Mouse (Mus musculus): ENCODE results near the gene Mc1r.
A peak's percentile ranks its signal among the peaks of the same experiment; 100 is the strongest.

The Mc1r gene

DNA sequence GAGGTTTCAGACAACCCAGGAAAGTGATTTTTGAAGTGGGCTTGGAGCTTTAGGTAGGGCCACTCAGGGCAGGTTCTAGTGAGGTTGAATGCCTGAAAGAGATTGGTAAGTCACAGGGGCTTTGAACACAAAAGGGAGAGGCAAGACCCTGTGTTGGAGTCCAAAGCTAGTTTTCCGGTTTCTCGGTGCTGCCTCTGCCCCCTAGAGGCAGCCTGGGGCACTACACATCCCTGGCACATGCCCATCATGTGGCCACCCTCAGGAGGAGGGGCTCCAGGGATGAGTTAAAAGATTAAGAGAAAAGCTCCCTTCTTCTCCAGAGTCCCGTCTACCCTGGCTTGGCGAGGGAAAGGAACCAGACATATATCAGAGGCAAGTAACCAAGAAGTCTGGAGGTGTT is at the start of gene Mc1r:
TSS of gene Mc1r (plus strand) at position 322 of the 400 bp plus-strand sequence.
- peak; percentile 63 for DNase-seq (ENCODE audit: low read depth, low spot score)

DNA sequence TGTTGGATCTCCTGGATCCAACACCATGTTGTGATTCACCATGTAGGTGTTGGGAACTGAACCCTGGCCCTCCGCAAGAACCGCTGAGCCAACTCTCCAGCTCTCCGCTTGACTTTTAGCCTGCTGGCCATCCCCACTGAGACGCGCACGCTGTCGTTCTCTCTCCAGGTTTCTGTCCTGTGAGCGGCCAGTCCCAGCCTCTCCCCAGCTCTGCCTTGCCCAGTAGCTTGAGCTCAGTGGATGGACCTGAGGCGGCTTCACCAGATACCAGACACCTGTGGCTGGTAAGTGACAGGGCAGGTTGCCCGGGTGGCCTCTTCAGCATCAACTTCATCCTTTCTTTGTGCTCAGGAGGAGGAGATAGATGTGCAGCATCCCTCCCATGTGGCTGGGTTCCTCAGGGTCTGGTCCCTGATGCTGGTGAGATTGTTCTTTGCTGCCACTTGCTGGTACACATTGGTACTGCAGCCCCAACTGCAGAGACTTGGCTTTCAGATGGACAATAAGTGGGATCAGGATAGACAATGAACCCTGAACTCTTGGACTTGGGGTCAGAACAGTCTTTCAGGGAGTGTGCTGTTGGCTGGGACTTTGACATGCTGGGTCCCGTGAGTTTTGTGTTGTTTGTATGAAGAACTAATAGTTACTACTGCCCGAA is 45.7 kb upstream of the Mc1r start:
- DNase-seq (ENCODE audit: low read depth, low spot score): peak; percentile 59

DNA sequence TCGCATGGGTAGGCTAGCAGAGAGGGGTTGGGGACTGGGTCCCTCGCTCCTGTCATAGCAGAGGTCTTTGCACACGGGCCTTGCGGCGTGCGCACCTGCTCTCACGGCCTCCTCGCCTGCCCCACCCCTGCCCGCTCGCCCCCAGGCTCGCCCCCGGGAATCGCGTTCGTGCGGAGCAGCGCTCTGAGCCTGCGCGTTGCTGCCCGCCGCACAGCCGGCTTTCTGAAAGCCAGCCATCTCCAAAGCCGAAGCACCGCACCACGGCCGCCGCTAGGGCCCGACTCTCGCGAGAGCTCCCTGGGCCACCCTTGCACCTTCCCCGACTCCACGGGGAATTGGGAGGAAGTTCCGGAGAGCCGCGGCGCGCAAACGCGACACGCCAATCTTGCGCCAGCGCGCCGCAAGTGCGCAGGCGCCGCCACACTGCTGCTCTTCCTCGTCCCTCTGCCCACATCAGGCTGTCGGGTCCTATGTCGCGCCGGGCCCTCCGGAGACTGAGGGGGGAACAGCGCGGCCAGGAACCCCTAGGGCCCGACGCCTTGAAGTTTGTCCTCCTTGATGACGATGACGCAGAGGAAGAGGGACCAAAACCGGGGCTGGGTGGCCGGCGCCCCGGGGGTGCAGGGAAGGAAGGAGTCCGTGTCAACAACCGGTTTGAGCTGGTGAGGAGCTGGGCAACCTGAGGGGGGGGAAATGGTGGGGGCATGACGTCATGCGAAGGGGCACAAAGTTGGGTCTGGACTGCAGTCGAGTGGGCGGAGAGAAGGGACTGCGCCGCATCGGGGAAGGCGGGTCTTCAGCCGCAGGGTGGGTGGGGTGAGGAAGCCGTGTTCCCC is 33.3 kb upstream of the Mc1r start, which contains the start of gene Tcf25:
TSS of gene Tcf25 (plus strand) at position 351 of the 836 bp plus-strand sequence.
- DNase-seq (ENCODE audit: low read depth, low spot score): peak; percentile 83

DNA sequence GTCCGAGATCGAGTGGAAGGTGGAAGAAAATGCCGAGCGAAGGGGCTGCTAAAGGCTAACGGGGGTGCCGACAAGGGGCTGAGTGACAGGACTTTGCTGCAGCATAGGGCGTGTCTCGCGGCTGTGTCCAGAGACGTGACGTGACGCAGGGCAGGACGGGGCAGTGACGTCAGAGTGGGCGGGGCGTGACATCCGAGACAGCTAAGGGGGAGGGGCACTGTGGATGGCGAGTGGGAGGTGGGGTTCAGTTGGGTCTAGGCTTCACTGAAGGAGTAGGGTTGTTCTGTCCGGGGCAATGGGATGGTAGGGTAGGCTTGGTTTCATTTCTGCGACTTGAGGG is 32.7 kb upstream of the Mc1r start:
- peak; percentile 82 for DNase-seq (ENCODE audit: low read depth, low spot score)

DNA sequence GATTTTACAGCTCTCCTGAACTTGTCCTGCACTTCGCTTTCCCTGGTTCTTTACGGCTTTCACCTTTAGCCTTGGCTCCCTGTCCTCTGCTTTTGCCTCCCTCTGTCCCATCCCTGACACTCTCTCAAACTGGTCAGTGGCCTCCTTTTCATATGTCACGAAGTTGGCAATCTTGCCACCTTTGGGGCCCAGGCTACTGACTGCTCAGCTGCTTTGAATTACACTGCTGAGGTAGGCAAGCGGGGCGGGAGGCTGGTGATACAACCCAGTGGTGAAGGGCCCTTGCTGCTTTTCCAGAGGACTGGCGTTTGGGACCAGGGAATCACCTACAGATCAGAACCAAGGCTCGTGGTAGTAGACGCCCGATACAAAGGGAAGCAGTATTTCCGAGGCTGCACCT is 31.2 kb upstream of the Mc1r start:
- no peak for DNase-seq (ENCODE audit: low read depth, low spot score)

DNA sequence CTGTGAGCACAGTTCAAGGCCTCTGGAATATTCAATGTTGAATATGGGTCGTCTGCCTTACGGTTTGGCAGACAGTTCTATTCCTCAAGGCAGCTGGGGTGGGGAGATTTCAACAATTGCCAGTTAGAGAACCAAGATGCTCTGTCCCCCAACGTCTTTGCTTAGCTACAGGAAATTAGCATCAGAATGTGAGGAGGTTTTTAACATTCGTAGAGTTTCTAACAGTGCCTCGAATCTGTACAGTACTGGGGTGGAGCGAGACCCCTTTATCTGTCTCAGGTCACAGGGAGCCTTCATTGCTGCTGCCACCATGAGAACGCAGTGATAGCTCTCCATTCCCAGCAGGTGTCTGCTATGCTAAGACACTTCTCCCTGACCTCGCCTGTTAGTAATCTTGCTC is 30.8 kb upstream of the Mc1r start:
- DNase-seq (ENCODE audit: low read depth, low spot score): no peak

DNA sequence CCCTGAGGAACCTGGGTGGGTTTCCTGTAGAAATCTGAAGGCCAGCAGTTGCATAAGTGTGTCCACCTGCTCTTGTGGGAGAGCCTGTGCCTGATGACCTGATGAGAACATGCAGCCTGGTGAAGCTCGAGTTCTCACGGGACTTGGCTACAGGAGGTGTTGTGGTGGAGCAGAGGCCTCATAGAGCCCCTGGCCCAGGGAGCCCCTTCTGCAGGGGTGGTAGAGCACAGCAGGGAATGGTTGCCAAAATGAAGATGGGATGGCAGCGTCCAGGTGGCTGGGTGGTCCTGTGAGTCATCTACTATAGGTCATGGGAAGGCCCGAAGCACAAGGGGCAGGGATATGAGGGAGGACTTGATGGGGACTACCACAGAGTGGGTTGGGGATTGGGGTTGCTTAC is 25.2 kb upstream of the Mc1r start:
- no peak for DNase-seq (ENCODE audit: low read depth, low spot score)

DNA sequence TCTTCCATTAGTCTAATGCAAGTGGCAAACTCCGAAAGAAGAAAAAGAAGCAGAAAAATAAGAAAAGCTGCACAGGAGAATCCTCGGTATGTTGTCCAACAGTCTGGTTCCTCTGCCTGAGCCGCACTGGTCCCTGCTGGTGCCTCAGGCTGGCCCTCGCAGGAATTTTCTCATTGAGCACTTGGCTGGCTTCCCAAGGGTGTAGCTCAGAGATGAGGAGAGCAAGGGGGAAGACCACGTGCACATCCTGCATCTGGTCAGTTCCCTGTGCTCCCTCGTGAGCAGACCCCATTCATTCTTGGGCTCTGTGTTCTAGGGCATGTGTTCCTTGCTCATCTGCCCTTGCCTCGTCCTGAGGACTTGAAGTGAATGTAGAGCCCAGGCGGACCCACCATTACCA is 24.4 kb upstream of the Mc1r start:
- no peak for DNase-seq (ENCODE audit: low read depth, low spot score)

DNA sequence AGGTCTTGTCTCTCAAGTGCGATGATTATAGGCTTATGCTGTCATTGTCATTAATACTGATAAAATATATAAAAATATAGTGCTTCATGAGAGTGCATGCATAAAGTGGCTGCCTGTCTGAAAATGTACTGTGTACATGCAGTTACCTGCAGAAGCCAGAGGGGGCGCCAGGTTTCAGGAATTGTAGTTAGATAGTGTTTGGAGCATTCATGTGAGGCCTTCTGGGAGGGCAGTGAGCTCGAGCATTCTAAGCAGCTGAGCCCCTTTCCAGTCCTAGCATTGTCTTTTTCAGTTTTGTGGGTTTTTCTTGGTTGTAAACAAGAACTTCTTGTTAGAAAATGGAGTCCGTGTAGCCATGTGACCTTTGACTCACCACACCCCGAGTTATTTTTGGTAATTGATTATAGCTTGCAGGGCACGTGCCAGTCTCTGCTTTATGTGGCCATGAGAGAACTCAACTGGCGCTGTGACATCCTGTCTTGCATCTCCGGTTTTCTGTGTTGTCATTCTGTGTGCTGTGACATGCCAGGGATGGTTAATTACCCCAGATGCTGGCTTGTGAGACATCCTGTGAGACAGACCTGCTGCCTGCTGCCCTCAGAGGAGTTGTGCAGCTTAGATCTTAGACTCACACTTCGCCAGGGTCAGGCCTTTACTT is 21.9 kb upstream of the Mc1r start:
- no peak for DNase-seq (ENCODE audit: low read depth, low spot score)

DNA sequence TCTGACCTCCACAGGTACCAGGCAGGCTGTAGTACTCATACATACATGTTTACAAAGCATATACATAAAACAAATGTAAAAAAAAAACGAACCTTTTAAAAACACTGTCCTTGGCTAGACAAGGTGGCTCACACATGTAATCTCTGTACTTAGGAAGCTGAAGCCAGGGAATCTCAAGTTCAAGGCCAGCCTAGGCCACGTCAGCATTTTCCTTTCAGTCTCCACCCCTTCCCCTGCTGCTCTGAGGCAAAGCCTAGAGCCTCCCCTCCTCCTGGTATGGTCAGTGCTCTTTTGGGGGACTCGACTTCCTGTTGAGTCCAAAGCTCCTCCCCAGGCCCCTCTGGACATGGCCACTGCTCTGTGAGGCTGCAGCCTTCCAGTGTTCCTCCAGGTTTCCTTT is 19.9 kb upstream of the Mc1r start:
- no peak for DNase-seq (ENCODE audit: low read depth, low spot score)

DNA sequence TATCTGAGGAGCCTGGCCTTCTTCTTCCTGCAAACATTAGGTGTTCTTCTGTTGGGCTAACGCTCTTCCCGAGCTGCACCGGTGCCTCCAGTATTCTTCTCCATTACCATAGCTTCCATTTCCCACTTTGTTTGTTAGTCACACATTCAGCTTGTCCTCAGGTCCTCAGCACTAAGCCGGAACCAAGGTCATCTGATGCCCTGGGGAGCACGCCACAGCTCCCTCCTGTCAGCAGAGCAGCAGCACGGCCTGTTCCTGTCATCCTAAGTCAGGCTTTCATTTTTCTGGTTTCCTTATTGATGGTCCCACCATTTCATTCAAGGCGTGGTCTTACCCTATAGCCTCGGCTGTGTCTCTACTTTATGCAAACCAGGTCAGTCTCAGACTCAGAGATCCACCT is 19.1 kb upstream of the Mc1r start:
- no peak for DNase-seq (ENCODE audit: low read depth, low spot score)

DNA sequence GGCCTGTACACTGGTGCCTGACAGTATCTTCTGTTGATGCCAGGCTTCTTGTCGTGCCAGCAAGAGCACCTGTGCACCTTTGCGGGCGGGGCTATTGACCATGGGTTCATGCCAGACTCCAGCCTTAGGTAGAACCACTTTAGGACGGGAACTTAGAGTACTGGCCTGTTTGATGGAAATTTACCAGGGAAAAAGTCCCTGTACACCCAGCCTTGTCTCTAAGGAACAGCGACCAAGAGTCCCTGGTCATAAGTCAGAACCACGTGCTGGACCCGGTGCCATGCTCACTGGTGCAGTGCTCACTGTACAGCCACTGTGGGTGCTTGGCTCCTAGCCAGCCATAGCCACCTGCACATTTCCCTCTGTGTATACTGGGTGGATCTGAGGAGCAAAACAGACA is 17.9 kb upstream of the Mc1r start:
- DNase-seq (ENCODE audit: low read depth, low spot score): no peak

DNA sequence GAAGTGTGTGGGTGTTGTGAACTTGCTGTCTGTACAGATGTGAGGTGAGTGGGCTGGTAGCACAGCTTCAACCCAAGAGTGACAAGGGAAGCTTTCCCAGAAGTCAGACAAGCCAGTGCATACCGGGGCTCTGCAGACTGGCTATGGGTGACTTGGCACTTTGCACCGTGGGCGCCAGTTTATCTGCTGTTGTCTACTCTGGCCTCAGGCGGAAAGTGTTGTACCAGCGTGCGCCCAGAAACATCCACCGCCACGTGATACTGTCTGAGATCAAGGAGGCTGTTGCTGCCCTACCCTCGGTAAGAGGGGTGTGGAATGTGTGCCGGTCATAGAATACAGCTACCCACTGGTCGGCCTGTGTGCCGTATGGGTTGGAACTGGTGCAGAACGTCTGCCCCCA is 8.6 kb upstream of the Mc1r start:
- no peak for DNase-seq (ENCODE audit: low read depth, low spot score)

DNA sequence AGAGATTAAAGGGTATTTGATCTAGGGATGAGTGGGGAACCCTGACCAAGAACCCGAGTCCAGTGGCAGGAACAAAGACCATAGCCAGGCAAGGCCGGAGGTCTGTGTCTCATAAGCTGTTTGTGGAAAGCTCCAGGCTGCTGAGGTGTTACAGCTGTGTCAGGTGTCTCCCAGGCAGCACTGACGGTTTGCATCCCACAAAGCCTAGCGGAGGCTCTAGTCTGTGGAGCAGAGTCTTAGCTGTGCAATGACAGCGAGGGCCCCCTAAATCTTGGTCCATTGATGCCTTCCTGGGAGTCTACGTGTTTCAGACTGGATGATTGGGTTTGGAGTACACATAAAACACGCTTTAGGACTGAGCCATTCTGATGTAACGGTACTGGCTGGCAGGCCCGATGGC is 5.0 kb upstream of the Mc1r start:
- no peak for DNase-seq (ENCODE audit: low read depth, low spot score)

DNA sequence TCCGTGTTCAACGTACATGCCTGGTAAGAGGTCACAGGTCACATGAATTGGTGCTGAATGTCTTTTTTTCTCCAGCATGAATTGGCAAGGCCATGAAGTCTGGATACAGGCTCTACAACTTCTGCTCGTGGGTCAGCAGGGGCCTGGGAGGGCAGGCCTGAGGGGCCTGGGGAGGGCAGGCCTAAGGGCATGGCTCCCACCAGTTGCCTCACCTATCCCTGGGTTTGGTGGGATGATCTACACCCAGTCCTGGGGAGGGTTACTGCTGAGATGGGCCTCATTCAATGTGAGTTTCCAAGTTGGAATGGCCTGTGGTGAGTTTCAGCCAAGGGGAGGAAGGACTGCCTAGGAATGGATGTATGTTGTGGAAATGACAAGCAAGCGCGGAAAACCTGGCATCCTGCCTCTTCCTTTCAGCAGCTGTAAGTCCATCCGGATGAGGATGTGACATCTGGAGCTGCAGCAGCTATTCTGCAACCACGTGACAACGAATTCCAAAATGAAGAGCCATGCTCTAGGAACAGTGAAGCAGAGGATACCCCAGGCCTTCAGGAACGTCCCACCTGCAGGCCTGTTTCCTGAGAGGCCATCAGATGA is 4.1 kb upstream of the Mc1r start:
- DNase-seq (ENCODE audit: low read depth, low spot score): no peak

DNA sequence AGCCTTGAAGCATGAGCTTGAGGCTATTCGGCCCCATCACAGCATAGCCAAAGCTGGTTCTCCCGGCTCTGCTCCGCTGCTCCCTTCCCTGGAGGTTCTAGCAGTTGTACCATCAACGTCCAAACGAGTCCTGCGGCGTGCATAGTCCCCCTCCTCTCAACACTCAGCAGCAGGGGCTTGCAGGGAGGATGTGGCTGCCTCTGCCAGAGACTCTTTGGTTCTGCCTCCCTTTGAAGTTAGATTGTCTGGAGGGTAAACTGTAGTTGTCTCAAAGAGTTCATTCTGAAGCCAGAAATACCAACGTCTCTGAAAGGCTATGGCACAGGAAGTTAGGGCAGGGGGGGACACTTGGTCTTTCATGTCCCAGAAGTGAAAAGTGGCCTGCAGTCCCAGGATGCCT is 2.4 kb upstream of the Mc1r start:
- no peak for DNase-seq (ENCODE audit: low read depth, low spot score)

DNA sequence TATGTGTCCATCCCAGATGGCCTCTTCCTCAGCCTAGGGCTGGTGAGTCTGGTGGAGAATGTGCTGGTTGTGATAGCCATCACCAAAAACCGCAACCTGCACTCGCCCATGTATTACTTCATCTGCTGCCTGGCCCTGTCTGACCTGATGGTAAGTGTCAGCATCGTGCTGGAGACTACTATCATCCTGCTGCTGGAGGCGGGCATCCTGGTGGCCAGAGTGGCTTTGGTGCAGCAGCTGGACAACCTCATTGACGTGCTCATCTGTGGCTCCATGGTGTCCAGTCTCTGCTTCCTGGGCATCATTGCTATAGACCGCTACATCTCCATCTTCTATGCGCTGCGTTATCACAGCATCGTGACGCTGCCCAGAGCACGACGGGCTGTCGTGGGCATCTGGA is 705 bp downstream of the Mc1r start:
- no peak for DNase-seq (ENCODE audit: low read depth, low spot score)

DNA sequence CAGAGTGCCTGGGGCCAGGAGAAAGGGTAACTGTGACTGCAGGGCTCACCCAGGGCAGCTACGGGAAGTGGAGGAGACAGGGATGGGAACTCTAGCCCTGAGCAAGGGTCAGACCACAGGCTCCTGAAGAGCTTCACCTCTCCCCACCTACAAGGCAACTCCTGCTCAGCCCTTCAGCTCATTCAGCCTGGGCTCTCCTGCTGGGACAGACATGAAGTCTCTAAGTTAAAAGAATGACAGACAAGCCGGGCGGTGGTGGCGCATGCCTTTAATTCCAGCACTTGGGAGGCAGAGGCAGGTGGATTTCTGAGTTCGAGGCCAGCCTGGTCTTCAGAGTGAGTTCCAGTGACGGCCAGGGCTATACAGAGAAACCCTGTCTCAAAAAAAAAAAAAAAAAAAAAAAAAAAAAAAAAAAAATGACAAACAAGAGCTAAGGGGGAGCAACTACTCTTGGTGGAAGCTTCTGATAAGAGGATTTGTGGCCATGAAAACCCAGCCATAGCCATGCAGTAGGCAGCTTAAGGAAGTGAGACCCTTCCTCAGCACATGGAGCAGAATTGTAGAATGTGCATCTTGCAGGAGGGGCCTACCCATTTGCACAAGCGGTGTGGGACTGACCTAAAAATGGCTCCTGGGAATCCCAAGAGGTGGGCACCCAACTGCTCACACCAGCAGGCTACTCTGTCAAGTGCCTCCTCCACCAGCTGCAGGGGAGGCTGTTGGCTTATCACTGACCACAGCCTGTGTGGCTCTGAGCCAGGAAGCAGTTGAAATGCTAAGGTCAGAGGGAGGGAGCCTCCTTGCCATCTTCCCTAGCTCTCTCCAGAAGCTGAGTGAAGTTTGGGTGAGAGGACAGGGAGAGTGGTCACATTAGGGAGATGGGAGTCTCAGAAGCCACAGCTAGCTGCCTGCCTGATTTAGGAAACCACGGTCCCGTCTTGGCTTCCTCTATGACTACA is 2.0 kb downstream of the Mc1r start:
- DNase-seq (ENCODE audit: low read depth, low spot score): no peak

DNA sequence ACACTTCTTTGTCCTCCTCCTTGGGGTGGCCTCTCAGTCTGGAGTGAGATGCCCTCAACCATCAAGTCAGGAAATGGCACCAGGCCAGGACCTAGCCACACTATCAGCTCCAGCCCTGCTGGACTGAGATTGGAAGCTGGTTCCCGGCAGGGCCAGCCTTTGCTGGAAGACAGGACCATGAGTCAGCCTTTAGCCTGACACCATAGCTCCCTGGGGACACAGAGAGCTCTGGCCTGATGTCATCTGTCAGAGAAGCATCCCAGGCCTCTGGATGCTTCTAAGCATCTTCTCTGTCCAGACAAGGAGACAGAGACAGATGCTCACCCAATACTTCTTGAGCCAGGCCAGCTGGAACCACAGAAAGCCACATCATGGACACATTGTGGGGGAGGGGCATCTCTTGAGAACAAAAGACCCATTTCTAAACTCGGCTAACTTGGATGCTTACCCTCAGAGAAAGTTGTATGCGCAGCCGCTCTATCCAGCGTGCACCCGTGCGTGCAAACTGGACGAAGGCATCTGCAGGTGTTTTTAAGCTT is 3.2 kb downstream of the Mc1r start:
- DNase-seq (ENCODE audit: low read depth, low spot score): no peak

DNA sequence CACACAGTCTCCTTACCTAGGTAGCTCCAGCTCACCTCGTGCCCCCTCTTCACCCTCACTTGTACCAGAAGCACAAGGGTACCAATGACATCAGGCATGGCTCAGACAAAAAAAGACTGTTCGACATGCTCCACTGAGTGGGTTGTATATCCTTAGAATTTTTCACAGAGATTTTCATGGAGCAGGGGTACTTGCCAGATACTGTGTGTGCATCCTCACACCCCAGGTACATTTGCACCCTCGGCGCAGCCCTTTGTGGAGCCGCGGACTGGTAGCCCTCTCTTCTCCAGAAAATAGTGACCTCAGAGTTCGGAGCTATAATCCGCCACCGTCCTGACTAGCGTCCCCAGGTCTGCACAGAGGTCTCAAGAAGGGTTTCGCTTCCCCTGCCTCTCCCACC is 3.9 kb downstream of the Mc1r start:
- DNase-seq (ENCODE audit: low read depth, low spot score): no peak

DNA sequence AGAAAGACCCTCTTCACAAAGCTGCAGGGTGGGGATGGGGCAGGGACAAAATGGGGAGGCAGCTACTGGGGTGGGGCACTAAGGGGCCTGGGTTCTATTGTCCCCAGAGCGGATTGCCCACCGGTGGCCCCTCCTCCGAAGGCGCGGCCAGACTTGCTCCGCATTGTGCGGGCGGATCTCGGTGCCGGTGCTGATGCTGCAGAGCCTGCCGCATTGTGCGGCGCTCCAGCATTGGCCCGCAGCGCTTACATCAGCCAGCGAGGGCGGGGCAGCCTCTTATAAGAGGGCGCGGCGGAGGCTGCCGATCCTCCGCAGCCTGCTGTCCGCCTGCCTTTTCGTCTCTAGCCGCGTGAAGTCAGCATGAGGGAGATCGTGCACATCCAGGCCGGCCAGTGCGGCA is 4.3 kb downstream of the Mc1r start, which contains the start of gene Tubb3:
TSS of gene Tubb3 (plus strand) at position 179 of the 400 bp plus-strand sequence.
- DNase-seq (ENCODE audit: low read depth, low spot score): peak; percentile 75

All from retina, adult 2 months (tissue).